Mouse (Mus musculus): ENCODE results near the gene Slc1a5. TPM values are rescaled to one million over a fixed set of nuclear protein-coding genes. Genes with fewer than 3 reads are reported as not detected.

The Slc1a5 gene
- polyA plus RNA-seq (2014; fragmentation: Nextera tagmentation; extraction: Ambion mirVana) = 27.7 and 30.3 TPM in 2 replicates

DNA sequence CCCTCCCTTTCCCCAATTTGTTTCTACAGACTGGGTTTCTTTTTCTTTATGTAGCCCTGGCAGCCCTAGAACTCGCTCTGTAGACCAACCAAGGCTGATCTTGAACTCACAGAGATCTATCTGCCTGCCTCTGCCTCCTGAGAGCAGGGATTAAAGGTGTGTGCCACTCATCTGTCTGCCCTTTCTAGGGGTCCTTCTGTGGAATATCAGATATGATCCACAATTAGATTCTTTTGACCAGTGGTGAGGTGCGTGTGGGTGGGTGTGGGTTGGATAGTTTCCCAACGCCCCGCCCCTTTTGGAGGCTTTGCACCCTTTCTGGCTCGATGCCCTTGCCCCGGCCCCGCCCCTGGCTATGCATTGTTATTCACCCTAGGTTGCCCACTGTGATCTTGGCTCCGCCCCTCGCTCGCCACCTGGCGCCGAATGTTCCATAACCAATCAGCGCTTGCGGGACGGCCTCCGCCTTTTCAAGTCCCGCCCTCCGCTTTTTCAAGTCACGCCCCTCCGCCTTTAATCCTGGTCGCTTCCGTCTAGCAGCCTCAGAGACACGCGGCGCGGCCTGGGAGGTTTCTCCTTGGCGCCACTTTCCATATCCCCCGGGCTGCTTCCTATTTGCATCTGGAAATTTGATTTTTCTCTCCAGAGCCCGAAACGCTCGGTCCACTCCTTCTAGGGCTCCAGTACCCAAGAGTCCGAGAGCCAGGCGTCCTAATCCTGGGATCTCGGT, at the start of gene Slc1a5:
TSS of gene Slc1a5 (plus strand) at position 516 of the 730 bp plus-strand sequence.
- Histone ChIP-seq H3K4me3 (ENCODE audit: control insufficient read depth in 1 of 2, insufficient read depth in 1 of 2, low read depth in 1 of 2, low read length in 2 of 2) (peak within 1 kb of the TSS; percentile 61 to 64), H3K27me3 (ENCODE audit: control insufficient read depth, insufficient read depth, low read length) (no peaks in the 10 kb centered on the region), H3K4me1 (ENCODE audit: control insufficient read depth in 2 of 2, insufficient read depth in 2 of 2, low read length in 2 of 2) (peaks cover 21 to 36% of the 10 kb centered on the region in 2 experiments), H3K4me2 (ENCODE audit: low read length) (peak within 1 kb of the TSS; percentile 88), H3K36me3 (ENCODE audit: control insufficient read depth, insufficient read depth, low read length) (peaks cover 1% of the 10 kb centered on the region; the same call in 1 of the 2 replicates), H3K9me3 (ENCODE audit: control insufficient read depth, low read length) (no peaks in the 10 kb centered on the region), H3K9ac (ENCODE audit: low read length) (peak within 1 kb of the TSS; percentile 86), H3K27ac (replicated peaks in 1 of 2; ENCODE audit: control insufficient read depth in 1 of 2, insufficient read depth in 1 of 2, low read depth in 2 of 2, low read length in 2 of 2) (peak within 1 kb of the TSS in 1 of 2 experiments; percentile 64; a peak in 2 of 4 replicates)
- peak; percentile 82 for ATAC-seq (ENCODE audit: insufficient number of reproducible peaks, insufficient read depth, low FRiP score, low read depth)
- 3% methylated on average over 34 of the region's 34 CpGs for WGBS

DNA sequence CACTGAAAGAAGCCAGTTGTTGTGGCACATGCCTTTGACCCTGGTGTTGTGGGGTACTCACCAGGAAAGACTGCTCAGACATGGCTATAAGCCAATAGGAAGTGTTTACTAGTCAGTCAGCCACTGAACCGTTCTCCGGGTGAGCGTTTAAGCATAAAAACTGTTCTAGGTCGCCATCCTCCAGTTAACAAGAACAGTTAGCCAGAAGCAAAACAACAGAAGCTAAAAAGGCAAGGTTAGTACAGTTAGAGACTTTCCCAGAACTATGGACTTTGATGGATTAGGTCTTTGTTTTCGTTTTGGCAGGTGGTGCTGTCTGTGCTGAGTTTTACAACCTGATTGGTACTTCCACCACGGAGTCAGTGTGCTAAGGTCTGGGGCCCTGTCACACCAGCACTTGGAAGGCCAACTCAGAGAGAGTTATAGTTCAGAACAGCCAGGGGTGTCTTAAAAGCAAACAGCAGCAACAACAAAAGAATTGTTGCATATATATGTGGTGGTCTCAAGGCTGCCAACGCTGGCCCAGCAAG, 49.2 kb upstream of the Slc1a5 start:
- 69% methylated on average over 7 of the region's 7 CpGs for WGBS

DNA sequence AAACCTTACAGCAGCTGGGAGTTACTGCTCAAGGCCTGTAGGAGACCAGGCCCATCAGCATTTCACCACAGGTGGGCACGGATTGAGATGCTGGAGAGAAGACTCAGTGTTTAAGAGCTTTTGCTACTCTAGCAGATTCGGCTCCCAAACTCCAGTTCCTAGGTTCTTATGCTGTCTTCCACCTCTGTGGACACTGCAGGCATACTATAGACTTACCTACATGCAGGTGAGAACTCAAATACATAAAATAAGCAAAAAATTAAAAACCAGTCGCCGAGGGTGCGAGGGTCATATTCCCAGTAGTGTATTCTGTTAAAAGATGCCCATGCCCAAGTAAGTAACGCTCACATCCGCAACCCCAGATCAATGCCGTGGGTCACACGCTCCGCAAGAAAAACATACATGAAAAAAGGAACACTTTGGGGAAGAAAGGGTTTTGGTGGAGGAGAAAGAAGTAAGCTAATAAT, 43.5 kb upstream of the Slc1a5 start:
- WGBS = 43% methylated on average over 10 of the region's 10 CpGs
- Histone ChIP-seq H3K4me1 (ENCODE audit: control insufficient read depth in 2 of 2, insufficient read depth in 2 of 2, low read length in 2 of 2) (peaks cover 6 to 11% of the 10 kb centered on the region in 2 experiments; a peak in 3 of 4 replicates), H3K4me3 (ENCODE audit: control insufficient read depth in 1 of 2, insufficient read depth in 1 of 2, low read depth in 1 of 2, low read length in 2 of 2) (peak overlapping the region; percentile 15 to 90; a peak in 3 of 4 replicates), H3K27ac (replicated peaks in 1 of 2; ENCODE audit: control insufficient read depth in 1 of 2, insufficient read depth in 1 of 2, low read depth in 2 of 2, low read length in 2 of 2) (no peak overlapping the region), H3K4me2 (ENCODE audit: low read length) (peak overlapping the region; percentile 80), H3K27me3 (ENCODE audit: control insufficient read depth, insufficient read depth, low read length) (no peaks in the 10 kb centered on the region), H3K9ac (ENCODE audit: low read length) (peak overlapping the region; percentile 52; the same call in 1 of the 2 replicates), H3K36me3 (ENCODE audit: control insufficient read depth, insufficient read depth, low read length) (peaks cover 15% of the 10 kb centered on the region; the same call in 1 of the 2 replicates), H3K9me3 (ENCODE audit: control insufficient read depth, low read length) (no peaks in the 10 kb centered on the region)
- ATAC-seq (ENCODE audit: insufficient number of reproducible peaks, insufficient read depth, low FRiP score, low read depth) = no peak

More for the DNA sequence above, 49.2 kb upstream of the Slc1a5 start:
- Histone ChIP-seq H3K4me2 (ENCODE audit: low read length) (no peak overlapping the region), H3K4me1 (ENCODE audit: control insufficient read depth in 2 of 2, insufficient read depth in 2 of 2, low read length in 2 of 2) (peaks cover 9 to 12% of the 10 kb centered on the region in 2 experiments), H3K9ac (ENCODE audit: low read length) (no peak overlapping the region), H3K27me3 (ENCODE audit: control insufficient read depth, insufficient read depth, low read length) (no peaks in the 10 kb centered on the region), H3K36me3 (ENCODE audit: control insufficient read depth, insufficient read depth, low read length) (no peaks in the 10 kb centered on the region), H3K4me3 (ENCODE audit: control insufficient read depth in 1 of 2, insufficient read depth in 1 of 2, low read depth in 1 of 2, low read length in 2 of 2) (no peak overlapping the region), H3K9me3 (ENCODE audit: control insufficient read depth, low read length) (no peaks in the 10 kb centered on the region), H3K27ac (replicated peaks in 1 of 2; ENCODE audit: control insufficient read depth in 1 of 2, insufficient read depth in 1 of 2, low read depth in 2 of 2, low read length in 2 of 2) (no peak overlapping the region)
- ATAC-seq (ENCODE audit: insufficient number of reproducible peaks, insufficient read depth, low FRiP score, low read depth) = no peak

DNA sequence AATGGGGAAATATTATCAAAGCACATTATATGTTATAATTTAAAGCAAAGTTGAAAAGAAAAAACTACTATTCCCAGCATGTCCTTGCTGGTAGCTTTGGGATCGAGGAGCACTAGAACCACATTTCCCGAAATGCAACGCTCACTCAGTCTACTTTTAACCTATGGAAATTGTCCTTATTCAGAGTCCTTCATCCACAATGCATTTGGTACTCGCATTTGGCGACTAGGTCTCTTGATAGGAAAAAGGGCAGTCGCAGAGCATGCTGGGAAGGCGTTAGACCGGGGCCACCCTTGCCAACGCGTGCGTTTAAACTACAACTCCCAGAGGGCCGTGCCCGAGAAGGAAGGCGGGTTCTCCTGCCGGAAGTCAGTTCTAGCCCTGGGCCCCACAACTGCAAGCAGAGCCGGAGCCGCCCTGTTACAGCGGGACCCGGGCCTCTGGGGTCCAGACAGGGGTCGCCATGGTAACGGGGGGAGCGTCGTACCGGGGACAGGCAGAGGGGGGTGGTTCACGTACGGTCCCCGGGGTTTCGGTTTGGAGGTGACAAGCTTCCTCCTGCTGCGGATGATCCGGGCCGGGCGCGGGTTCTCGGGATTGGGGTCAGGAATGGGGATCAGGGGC, 43.0 kb upstream of the Slc1a5 start, which contains the start of gene Ap2s1:
TSS of gene Ap2s1 (plus strand) at position 338 of the 624 bp plus-strand sequence.
- peak within 1 kb of the TSS in 1 of 2 experiments; percentile 42; a peak in 2 of 4 replicates for H3K27ac ChIP-seq (replicated peaks in 1 of 2; ENCODE audit: control insufficient read depth in 1 of 2, insufficient read depth in 1 of 2, low read depth in 2 of 2, low read length in 2 of 2)
- under 1% methylated on average over 34 of the region's 34 CpGs for WGBS
- H3K9me3 ChIP-seq (ENCODE audit: control insufficient read depth, low read length) = no peaks in the 10 kb centered on the region
- H3K27me3 ChIP-seq (ENCODE audit: control insufficient read depth, insufficient read depth, low read length) = no peaks in the 10 kb centered on the region
- peak within 1 kb of the TSS; percentile 80 for H3K4me2 ChIP-seq (ENCODE audit: low read length)
- peak; percentile 87 for ATAC-seq (ENCODE audit: insufficient number of reproducible peaks, insufficient read depth, low FRiP score, low read depth)
- peak within 1 kb of the TSS; percentile 90 to 97 for H3K4me3 ChIP-seq (ENCODE audit: control insufficient read depth in 1 of 2, insufficient read depth in 1 of 2, low read depth in 1 of 2, low read length in 2 of 2)
- H3K36me3 ChIP-seq (ENCODE audit: control insufficient read depth, insufficient read depth, low read length) = peaks cover 19% of the 10 kb centered on the region
- H3K9ac ChIP-seq (ENCODE audit: low read length) = peak within 1 kb of the TSS; percentile 96
- peaks cover 6 to 11% of the 10 kb centered on the region in 2 experiments; a peak in 3 of 4 replicates for H3K4me1 ChIP-seq (ENCODE audit: control insufficient read depth in 2 of 2, insufficient read depth in 2 of 2, low read length in 2 of 2)

DNA sequence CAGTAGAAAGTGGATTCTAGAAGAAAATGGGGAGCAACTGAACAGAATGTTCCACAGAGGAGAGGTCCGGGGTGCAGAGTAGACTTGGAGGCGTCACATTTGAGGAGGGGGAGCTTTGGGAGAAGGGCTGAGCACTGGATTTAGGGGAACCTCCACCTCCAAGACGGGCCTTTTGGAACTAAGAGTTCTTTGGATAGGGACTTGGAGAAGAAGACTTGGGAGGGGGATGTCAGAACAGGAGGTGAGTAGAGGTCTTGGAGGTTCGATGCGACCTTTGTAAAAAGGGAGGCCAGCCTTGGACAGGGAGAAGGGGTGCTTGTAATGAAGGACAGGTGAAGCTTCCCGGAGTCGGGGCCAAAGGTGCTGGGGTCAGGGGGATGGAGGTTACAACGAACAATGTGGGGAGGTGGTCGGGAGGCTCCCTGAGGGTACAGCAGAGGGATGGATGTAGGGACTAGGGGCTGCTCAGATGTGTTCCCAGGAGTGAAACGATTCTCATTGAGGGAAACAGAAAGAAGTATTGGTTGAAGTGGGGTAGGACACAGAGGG, 42.0 kb upstream of the Slc1a5 start:
- no peaks in the 10 kb centered on the region for H3K27me3 ChIP-seq (ENCODE audit: control insufficient read depth, insufficient read depth, low read length)
- ATAC-seq (ENCODE audit: insufficient number of reproducible peaks, insufficient read depth, low FRiP score, low read depth) = no peak
- H3K9me3 ChIP-seq (ENCODE audit: control insufficient read depth, low read length) = no peaks in the 10 kb centered on the region
- no peak overlapping the region for H3K27ac ChIP-seq (replicated peaks in 1 of 2; ENCODE audit: control insufficient read depth in 1 of 2, insufficient read depth in 1 of 2, low read depth in 2 of 2, low read length in 2 of 2)
- WGBS = 51% methylated on average over 10 of the region's 10 CpGs
- H3K4me2 ChIP-seq (ENCODE audit: low read length) = peak overlapping the region; percentile 80
- H3K4me1 ChIP-seq (ENCODE audit: control insufficient read depth in 2 of 2, insufficient read depth in 2 of 2, low read length in 2 of 2) = peaks cover 6 to 11% of the 10 kb centered on the region in 2 experiments; a peak in 3 of 4 replicates
- peaks cover 28% of the 10 kb centered on the region for H3K36me3 ChIP-seq (ENCODE audit: control insufficient read depth, insufficient read depth, low read length)
- peak overlapping the region; percentile 90 to 97 for H3K4me3 ChIP-seq (ENCODE audit: control insufficient read depth in 1 of 2, insufficient read depth in 1 of 2, low read depth in 1 of 2, low read length in 2 of 2)
- H3K9ac ChIP-seq (ENCODE audit: low read length) = peak overlapping the region; percentile 96

DNA sequence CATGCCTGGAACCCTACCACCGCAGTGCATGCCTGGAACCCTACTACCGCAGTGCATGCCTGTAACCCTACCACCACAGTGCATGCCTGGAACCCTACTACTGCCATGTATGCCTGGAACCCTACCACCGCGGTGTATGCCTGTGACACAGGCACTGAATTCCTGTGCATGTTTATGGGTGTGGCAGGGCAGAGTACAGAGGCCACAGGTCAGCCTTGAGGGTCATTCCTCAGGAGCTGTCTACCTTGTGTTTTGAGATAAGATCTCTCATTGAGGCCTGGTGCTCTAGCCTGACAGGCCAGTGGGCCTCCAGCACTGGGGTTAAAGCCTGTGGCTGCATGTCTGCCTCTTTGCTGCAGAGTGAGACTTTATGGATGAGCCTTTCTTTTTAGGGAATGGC, 35.8 kb upstream of the Slc1a5 start:
- Histone ChIP-seq H3K4me2 (ENCODE audit: low read length) (no peak overlapping the region), H3K4me1 (ENCODE audit: control insufficient read depth in 2 of 2, insufficient read depth in 2 of 2, low read length in 2 of 2) (peaks cover 0 to 5% of the 10 kb centered on the region in 2 experiments; a peak in 3 of 4 replicates), H3K27ac (replicated peaks in 1 of 2; ENCODE audit: control insufficient read depth in 1 of 2, insufficient read depth in 1 of 2, low read depth in 2 of 2, low read length in 2 of 2) (no peak overlapping the region), H3K4me3 (ENCODE audit: control insufficient read depth in 1 of 2, insufficient read depth in 1 of 2, low read depth in 1 of 2, low read length in 2 of 2) (no peak overlapping the region), H3K9me3 (ENCODE audit: control insufficient read depth, low read length) (no peaks in the 10 kb centered on the region), H3K27me3 (ENCODE audit: control insufficient read depth, insufficient read depth, low read length) (no peaks in the 10 kb centered on the region), H3K9ac (ENCODE audit: low read length) (no peak overlapping the region), H3K36me3 (ENCODE audit: control insufficient read depth, insufficient read depth, low read length) (peaks cover 82% of the 10 kb centered on the region)
- WGBS = 87% methylated on average over 4 of the region's 4 CpGs
- ATAC-seq (ENCODE audit: insufficient number of reproducible peaks, insufficient read depth, low FRiP score, low read depth) = no peak

DNA sequence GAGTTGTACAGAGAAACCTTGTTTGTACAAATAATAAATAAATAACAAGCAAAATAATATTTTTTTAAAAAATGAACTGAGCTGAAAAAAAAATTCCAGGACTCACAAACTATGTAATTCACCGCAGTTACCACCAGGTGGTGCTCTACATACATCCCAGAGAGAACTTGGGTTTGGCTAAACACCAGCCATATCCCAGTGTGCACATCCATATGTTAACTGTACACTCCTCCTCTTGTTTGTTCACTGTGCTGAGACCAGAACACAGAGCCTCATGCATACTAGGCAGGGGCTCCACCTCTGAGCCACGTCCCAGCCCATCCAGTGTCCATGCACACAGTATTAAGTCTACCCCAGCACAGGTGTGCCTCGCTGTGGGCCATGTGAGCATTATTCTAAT, 35.0 kb upstream of the Slc1a5 start:
- Histone ChIP-seq H3K9ac (ENCODE audit: low read length) (no peak overlapping the region), H3K9me3 (ENCODE audit: control insufficient read depth, low read length) (no peaks in the 10 kb centered on the region), H3K4me3 (ENCODE audit: control insufficient read depth in 1 of 2, insufficient read depth in 1 of 2, low read depth in 1 of 2, low read length in 2 of 2) (no peak overlapping the region), H3K27me3 (ENCODE audit: control insufficient read depth, insufficient read depth, low read length) (no peaks in the 10 kb centered on the region), H3K4me1 (ENCODE audit: control insufficient read depth in 2 of 2, insufficient read depth in 2 of 2, low read length in 2 of 2) (peaks cover 0 to 5% of the 10 kb centered on the region in 2 experiments; a peak in 3 of 4 replicates), H3K4me2 (ENCODE audit: low read length) (no peak overlapping the region), H3K27ac (replicated peaks in 1 of 2; ENCODE audit: control insufficient read depth in 1 of 2, insufficient read depth in 1 of 2, low read depth in 2 of 2, low read length in 2 of 2) (no peak overlapping the region), H3K36me3 (ENCODE audit: control insufficient read depth, insufficient read depth, low read length) (peaks cover 78% of the 10 kb centered on the region)
- 63% methylated on average over 3 of the region's 3 CpGs for WGBS
- ATAC-seq (ENCODE audit: insufficient number of reproducible peaks, insufficient read depth, low FRiP score, low read depth) = no peak
